Mouse (Mus musculus) intestine, postnatal 0 days (tissue): ENCODE data around the gene Mdga1. TPM values are rescaled to one million over a fixed set of nuclear protein-coding genes. Genes with fewer than 3 reads are reported as not detected.

ENCODE experiments used
- ATAC-seq: fragments of 200-750 bp; cut with Nextera tagmentation; 2 replicates; pipeline ENCODE4 v1.8.0; 2017; ENCODE audit warnings: mild to moderate bottlenecking, moderate TSS enrichment, moderate library complexity
- H3K27ac ChIP-seq: fragments of 300-500 bp; sonication (generic); 2 replicates; pipeline ENCODE4 v1.5.1; 2014; ENCODE audit warnings: mild to moderate bottlenecking, low read depth, low read length, moderate library complexity
- H3K27me3 ChIP-seq: fragments of 300-500 bp; sonication (generic); replicated peaks from 2 replicates; pipeline ENCODE4 v1.6.1; 2014; ENCODE audit warnings: low read length, mixed read lengths; ENCODE audit not compliant: control insufficient read depth, insufficient read depth
- H3K36me3 ChIP-seq: fragments of 300-500 bp; sonication (generic); 2 replicates; pipeline ENCODE4 v1.6.1; 2014; ENCODE audit warnings: mild to moderate bottlenecking, moderate library complexity; ENCODE audit not compliant: control insufficient read depth, insufficient read depth
- H3K4me1 ChIP-seq: fragments of 300-500 bp; sonication (generic); replicated peaks from 2 replicates; pipeline ENCODE4 v1.6.1; 2014; ENCODE audit warnings: antibody characterized with exemption, low read length, mixed read lengths; ENCODE audit not compliant: control insufficient read depth, insufficient read depth
- H3K4me2 ChIP-seq: fragments of 300-500 bp; sonication (generic); replicated peaks from 2 replicates; pipeline ENCODE4 v1.6.1; 2014; ENCODE audit warnings: low read depth, mild to moderate bottlenecking, moderate library complexity
- H3K4me3 ChIP-seq: fragments of 300-500 bp; sonication (generic); 2 replicates; pipeline ENCODE4 v1.5.1; 2014; ENCODE audit warnings: low read depth, low read length
- H3K9ac ChIP-seq: fragments of 300-500 bp; sonication (generic); 2 replicates; pipeline ENCODE4 v1.6.1; 2014; ENCODE audit warnings: mild to moderate bottlenecking, low read depth, low read length
- H3K9me3 ChIP-seq: fragments of 300-500 bp; sonication (generic); 2 replicates; pipeline ENCODE4 v1.6.1; 2016; ENCODE audit warnings: mixed run types; ENCODE audit not compliant: control insufficient read depth
- CTCF ChIP-seq: sonication (generic); IDR thresholded peaks from 2 replicates; pipeline ENCODE4 v1.5.1; 2016; ENCODE audit warnings: low read depth, mild to moderate bottlenecking, control low read depth, antibody characterized with exemption, moderate library complexity
- WGBS: fragments of 180-500 bp; shearing (Covaris S2); extraction: QIAGEN DNeasy Blood & Tissue Kit; methylation state at CpG from one replicate; pipeline ENCODE4 v1.1.7; 2014; 5-methylcytosine and 5-hydroxymethylcytosine counted together
- polyA plus RNA-seq: library from polyadenylated mRNA; unstranded; fragments of >200 nt; fragmentation: Nextera tagmentation; extraction: Ambion mirVana; gene quantifications from 2 replicates; pipeline ENCODE4 v1.2.1, GENCODE M21; 2015

Mdga1 gene
- polyA plus RNA-seq, 1 experiment from 2014 or later, result 0.73 TPM

DNA sequence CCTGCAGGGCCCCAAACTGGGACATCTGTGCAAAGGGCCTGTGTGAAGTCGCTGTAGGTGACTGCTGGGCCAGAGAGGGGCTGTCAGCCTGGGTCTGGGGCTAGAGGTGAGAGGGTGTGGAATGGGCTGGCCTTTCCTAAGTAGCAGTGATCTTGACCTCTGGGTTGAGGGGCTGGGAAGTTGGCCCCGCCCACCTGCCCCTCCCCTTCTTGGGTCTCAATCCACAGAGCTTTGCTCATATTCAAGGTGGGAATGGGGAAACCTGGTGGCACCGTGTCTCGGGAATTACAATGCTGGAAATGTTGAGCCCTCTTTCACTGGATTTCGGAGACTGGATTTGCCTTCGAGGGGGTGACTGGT lies 169.8 kb downstream of the Mdga1 start:
- ATAC-seq, result no peak
- H3K4me3 ChIP-seq, result no peak overlapping the region
- H3K4me1 ChIP-seq, result no peaks in the 10 kb centered on the region
- no peak overlapping the region for H3K27ac ChIP-seq
- no peak for TF ChIP-seq CTCF
- H3K9ac ChIP-seq, result no peak overlapping the region
- H3K4me2 ChIP-seq, result no peak overlapping the region
- peaks cover 10% of the 10 kb centered on the region; the same call in 1 of the 2 replicates for H3K27me3 ChIP-seq
- no peaks in the 10 kb centered on the region for H3K9me3 ChIP-seq
- WGBS, result 55% methylated on average over 6 of the region's 6 CpGs
- no peaks in the 10 kb centered on the region for H3K36me3 ChIP-seq

DNA sequence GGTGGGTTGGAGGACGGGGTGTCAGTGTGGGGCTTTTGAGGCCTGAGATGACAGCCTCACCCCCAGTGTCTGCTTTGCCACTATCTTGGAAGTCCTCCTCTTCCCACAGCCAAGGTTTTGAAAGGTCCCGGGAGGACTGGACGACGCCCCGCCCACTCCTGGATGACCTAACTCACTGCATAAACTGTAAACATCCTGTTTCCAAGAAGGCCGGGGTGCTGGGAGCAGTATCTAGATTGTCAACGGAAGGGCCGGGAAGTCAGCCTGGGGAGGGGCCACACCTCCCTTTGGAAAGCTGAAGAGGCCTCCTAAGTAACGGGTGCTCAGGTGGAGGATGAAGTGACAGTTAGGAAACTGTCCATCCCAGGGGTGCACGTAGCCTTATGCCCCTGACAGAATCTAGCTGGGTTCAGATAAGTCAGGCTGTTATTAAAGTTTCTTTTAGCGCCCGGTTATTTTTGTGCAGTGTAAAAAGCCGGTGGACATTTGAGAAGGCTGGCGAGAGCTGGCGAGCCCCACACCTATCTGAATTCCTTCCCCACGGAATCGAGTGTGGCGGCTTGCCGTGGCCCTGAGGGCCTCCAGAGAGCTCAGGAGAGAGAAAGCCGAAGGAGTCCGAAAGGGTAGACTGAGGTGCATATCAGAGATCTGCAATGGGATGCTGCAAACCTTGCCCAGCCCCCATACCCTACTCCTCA lies 170.3 kb downstream of the Mdga1 start:
- H3K9ac ChIP-seq, result no peak overlapping the region
- peaks cover 10% of the 10 kb centered on the region; the same call in 1 of the 2 replicates for H3K27me3 ChIP-seq
- TF ChIP-seq CTCF, result no peak
- ATAC-seq, result no peak
- H3K4me3 ChIP-seq, result no peak overlapping the region
- whole genome bisulfite sequencing, result 72% methylated on average over 21 of the region's 21 CpGs
- no peaks in the 10 kb centered on the region for H3K36me3 ChIP-seq
- H3K4me2 ChIP-seq, result no peak overlapping the region
- no peak overlapping the region for H3K27ac ChIP-seq
- H3K4me1 ChIP-seq, result no peaks in the 10 kb centered on the region
- H3K9me3 ChIP-seq, result no peaks in the 10 kb centered on the region

DNA sequence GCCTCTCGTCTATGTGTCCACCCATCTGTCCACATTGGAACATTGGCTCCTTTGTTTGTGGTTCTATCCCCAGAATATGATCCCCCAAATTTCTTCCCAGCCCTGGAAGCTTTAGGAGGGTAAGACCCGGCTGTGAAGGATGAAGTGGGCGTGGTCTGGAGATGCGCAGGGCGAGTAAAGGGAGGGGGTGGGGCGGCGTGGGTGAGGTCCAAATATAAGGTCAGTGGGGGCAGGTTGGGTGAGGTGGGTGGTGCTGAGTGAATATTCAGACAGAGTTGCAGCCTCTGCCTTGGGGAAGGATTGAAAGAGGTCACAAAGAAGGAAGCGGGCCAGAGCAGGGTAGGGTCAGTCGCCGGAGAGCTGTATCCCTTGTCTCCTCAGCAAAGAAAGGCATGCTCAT lies 171.7 kb downstream of the Mdga1 start:
- Histone ChIP-seq H3K9me3 (no peaks in the 10 kb centered on the region), H3K4me2 (no peak overlapping the region), H3K4me3 (no peak overlapping the region), H3K27ac (no peak overlapping the region), H3K4me1 (no peaks in the 10 kb centered on the region), H3K9ac (no peak overlapping the region), H3K27me3 (peaks cover 10% of the 10 kb centered on the region; the same call in 1 of the 2 replicates), H3K36me3 (no peaks in the 10 kb centered on the region)
- no peak for ATAC-seq
- no peak for TF ChIP-seq CTCF
- WGBS, result 54% methylated on average over 10 of the region's 10 CpGs

DNA sequence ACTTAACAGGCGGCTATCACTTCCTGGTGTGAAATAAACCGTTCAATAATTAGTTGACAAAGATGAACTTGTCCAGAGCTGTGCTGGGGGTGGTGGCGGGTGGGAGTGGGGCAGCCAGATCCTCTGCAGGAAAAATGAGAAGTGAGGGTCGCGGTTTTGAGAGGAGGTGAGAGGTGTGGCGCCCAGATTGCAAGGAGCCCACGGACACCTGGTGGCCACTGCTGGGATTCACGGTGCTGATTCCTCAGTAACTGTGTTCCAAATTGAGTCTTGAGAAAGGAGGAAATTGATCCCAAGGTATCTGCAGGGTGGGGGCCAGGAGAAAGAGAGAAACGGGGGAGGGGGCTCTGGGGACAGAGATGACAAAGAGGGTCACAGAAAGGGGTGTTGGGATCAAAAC lies 173.1 kb downstream of the Mdga1 start:
- no peak overlapping the region for H3K9ac ChIP-seq
- no peaks in the 10 kb centered on the region for H3K9me3 ChIP-seq
- no peaks in the 10 kb centered on the region for H3K4me1 ChIP-seq
- H3K4me3 ChIP-seq, result no peak overlapping the region
- H3K27ac ChIP-seq, result no peak overlapping the region
- 30% methylated on average over 9 of the region's 9 CpGs for WGBS
- H3K36me3 ChIP-seq, result no peaks in the 10 kb centered on the region
- TF ChIP-seq CTCF, result peak; percentile 52
- peak overlapping the region; percentile 17; the same call in 1 of the 2 replicates for H3K4me2 ChIP-seq
- ATAC-seq, result no peak
- peaks cover 10% of the 10 kb centered on the region; the same call in 1 of the 2 replicates for H3K27me3 ChIP-seq

DNA sequence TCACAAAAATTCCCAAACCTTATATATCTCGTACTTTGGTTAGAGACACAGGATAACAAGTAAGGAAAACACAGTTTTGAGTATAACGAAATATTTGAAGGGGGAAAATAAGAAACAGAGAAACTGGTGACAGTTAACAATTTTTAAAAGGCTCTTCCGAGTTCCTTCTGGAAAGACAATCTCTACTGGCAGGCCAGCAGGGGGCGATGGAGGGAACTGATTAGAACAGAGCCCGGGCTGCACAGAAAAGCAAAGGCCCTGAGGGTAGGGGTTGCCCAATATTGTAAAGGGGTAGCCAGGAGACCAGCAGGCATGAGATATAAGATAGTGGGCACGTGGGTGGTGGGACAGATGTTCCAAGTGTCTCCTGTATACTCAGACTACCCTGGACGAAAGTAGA lies 173.8 kb downstream of the Mdga1 start:
- no peak for ATAC-seq

DNA sequence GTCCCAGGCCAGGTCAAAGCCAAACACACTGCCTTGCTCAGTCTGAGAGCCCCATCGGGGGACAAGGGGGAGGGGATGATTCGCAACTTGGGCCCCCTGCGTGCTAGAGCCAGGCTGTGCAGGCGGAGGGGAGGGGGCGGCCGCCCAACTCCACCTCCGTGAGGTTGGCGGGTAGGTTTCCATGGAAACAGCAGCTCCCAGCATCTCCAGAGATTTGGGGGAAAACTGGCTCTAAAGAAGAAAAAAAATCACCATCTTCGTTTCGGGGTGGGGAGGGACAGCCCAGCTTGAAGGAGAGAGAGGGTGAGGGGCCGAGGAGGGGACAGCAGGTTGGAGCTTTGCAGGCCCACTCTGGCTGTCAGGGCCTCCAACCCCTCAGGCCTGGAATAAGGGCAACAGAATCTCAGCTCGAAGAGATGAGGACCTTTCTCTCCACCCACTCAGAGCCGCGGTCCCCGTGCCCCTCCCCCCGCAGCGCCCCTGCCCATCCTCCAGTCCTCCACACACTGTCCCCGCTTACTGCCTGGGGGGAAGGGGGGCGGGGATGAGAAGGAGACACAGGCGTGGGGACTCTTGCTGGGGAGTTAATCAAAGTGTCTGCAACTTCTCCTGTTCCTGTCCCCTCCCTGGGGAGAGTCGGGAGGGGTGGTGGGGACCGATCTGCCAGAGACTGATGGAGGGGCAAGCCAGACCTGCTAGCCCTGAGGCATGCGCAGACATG lies 174.7 kb downstream of the Mdga1 start:
- Histone ChIP-seq H3K9ac (no peak overlapping the region), H3K36me3 (no peaks in the 10 kb centered on the region), H3K4me3 (no peak overlapping the region), H3K9me3 (no peaks in the 10 kb centered on the region), H3K27ac (no peak overlapping the region), H3K4me2 (no peak overlapping the region), H3K27me3 (peaks cover 10% of the 10 kb centered on the region; the same call in 1 of the 2 replicates), H3K4me1 (no peaks in the 10 kb centered on the region)
- TF ChIP-seq CTCF, result no peak
- no peak for ATAC-seq
- 17% methylated on average over 22 of the region's 23 CpGs for WGBS

More for the DNA sequence above, 173.8 kb downstream of the Mdga1 start:
- Histone ChIP-seq H3K36me3 (no peaks in the 10 kb centered on the region), H3K4me2 (no peak overlapping the region), H3K4me1 (no peaks in the 10 kb centered on the region), H3K4me3 (no peak overlapping the region), H3K9me3 (no peaks in the 10 kb centered on the region), H3K27me3 (peaks cover 10% of the 10 kb centered on the region; the same call in 1 of the 2 replicates), H3K27ac (no peak overlapping the region), H3K9ac (no peak overlapping the region)
- WGBS, result 10% methylated on average over 7 of the region's 7 CpGs
- TF ChIP-seq CTCF, result peak; percentile 79
